Mouse (Mus musculus) embryonic facial prominence, embryonic 11.5 days (tissue): Measurements from ENCODE around the gene Bud23. TPM values are rescaled to one million over a fixed set of nuclear protein-coding genes. Genes with fewer than 3 reads are reported as not detected.

Source experiments
- ATAC-seq: fragments of 200-750 bp; cut with Nextera tagmentation; replicated peaks from 2 replicates; pipeline ENCODE4 v1.8.0; 2017; ENCODE audit warnings: low read depth; ENCODE audit not compliant: insufficient number of reproducible peaks, low FRiP score, low TSS enrichment
- DNase-seq: peaks from one replicate; pipeline ENCODE4 v3.0.0-alpha.2; 2015; ENCODE audit warnings: low spot score
- H3K27ac ChIP-seq: fragments of 300-500 bp; sonication (generic); replicated peaks from 2 replicates; pipeline ENCODE4 v1.5.1; 2014; ENCODE audit warnings: mild to moderate bottlenecking, low read depth, low read length, control low read depth
- H3K27me3 ChIP-seq: fragments of 300-500 bp; sonication (generic); 2 replicates; pipeline ENCODE4 v1.6.1; 2014; ENCODE audit warnings: mild to moderate bottlenecking, low read length, moderate library complexity, mixed read lengths; ENCODE audit not compliant: control insufficient read depth, insufficient read depth
- H3K36me3 ChIP-seq: fragments of 300-500 bp; sonication (generic); replicated peaks from 2 replicates; pipeline ENCODE4 v1.6.1; 2014; ENCODE audit warnings: low read depth, mild to moderate bottlenecking, low read length, moderate library complexity, mixed read lengths; ENCODE audit not compliant: control insufficient read depth, insufficient read depth
- H3K4me1 ChIP-seq: fragments of 300-500 bp; sonication (generic); 2 replicates; pipeline ENCODE4 v1.6.1; 2014; ENCODE audit warnings: low read length, mixed read lengths; ENCODE audit not compliant: control insufficient read depth, insufficient read depth
- H3K4me2 ChIP-seq: fragments of 300-500 bp; sonication (generic); 2 replicates; pipeline ENCODE4 v1.6.1; 2014; ENCODE audit warnings: low read depth, mild to moderate bottlenecking, control low read depth, low read length, moderate library complexity
- H3K4me3 ChIP-seq: fragments of 300-500 bp; sonication (generic); 2 replicates; pipeline ENCODE4 v1.5.1; 2014; ENCODE audit warnings: low read depth, low read length, control low read depth
- H3K9ac ChIP-seq: fragments of 300-500 bp; sonication (generic); replicated peaks from 2 replicates; pipeline ENCODE4 v1.6.1; 2014; ENCODE audit warnings: mild to moderate bottlenecking, control low read depth, low read length
- H3K9me3 ChIP-seq: fragments of 300-500 bp; sonication (generic); replicated peaks from 2 replicates; pipeline ENCODE4 v1.6.1; 2016; ENCODE audit warnings: mild to moderate bottlenecking, low read length, inconsistent platforms, mixed read lengths; ENCODE audit not compliant: control insufficient read depth
- WGBS: fragments of 180-500 bp; shearing (Covaris S2); extraction: QIAGEN DNeasy Blood & Tissue Kit; methylation state at CpG from one replicate; pipeline ENCODE4 v1.1.7; 2014; 5-methylcytosine and 5-hydroxymethylcytosine counted together
- polyA plus RNA-seq: library from polyadenylated mRNA; unstranded; fragments of >200 nt; fragmentation: Nextera tagmentation; extraction: Ambion mirVana; gene quantifications from 2 replicates; pipeline ENCODE4 v1.2.1, GENCODE M21; 2014

Bud23 gene
- polyA plus RNA-seq, 1 experiment from 2014 or later = 136 TPM

- H3K9ac ChIP-seq = peak overlapping the region; percentile 56
- H3K4me3 ChIP-seq = peak overlapping the region; percentile 38
- H3K27me3 ChIP-seq = no peaks in the 10 kb centered on the region
- peak overlapping the region; percentile 69 for H3K4me2 ChIP-seq
- WGBS = 27% methylated on average over 16 of the region's 16 CpGs
- no peaks in the 10 kb centered on the region for H3K36me3 ChIP-seq
- ATAC-seq = no peak
- H3K9me3 ChIP-seq = no peaks in the 10 kb centered on the region
- H3K4me1 ChIP-seq = peaks cover 4% of the 10 kb centered on the region
- peak overlapping the region; percentile 80 for H3K27ac ChIP-seq
- no peak for DNase-seq
Measured at GRCm38 (mm10) chr5:135007802-135008571, 56.8 kb downstream of the Bud23 start.

Other genes starting within 250 kb of the Bud23 start
- gene Tmem270, start 158.2 kb downstream of the Bud23 start, polyA plus RNA-seq = not detected in 2 replicates
- gene Cldn13, start 149.4 kb downstream of the Bud23 start, polyA plus RNA-seq = 3.5 and 3.6 TPM in 2 replicates
- gene Mettl27, start 132.6 kb downstream of the Bud23 start, polyA plus RNA-seq = 9.7 and 15.2 TPM in 2 replicates
- 16.9 and 20.5 TPM in 2 replicates for gene Cldn4, start 118.0 kb downstream of the Bud23 start, polyA plus RNA-seq
- 7.6 and 11.3 TPM in 2 replicates for gene Cldn3, start 78.7 kb downstream of the Bud23 start, polyA plus RNA-seq
- 41.7 and 42.7 TPM in 2 replicates for gene Abhd11, start 55.8 kb downstream of the Bud23 start, polyA plus RNA-seq
- gene Stx1a, start 41.5 kb downstream of the Bud23 start, polyA plus RNA-seq = 12.1 and 14.2 TPM in 2 replicates
- gene Dnajc30, start 757 bp downstream of the Bud23 start, polyA plus RNA-seq = 29.3 and 30.8 TPM in 2 replicates
- 7.1 and 9.1 TPM in 2 replicates for gene Vps37d, start 13.3 kb upstream of the Bud23 start, polyA plus RNA-seq
- 1.9 and 3.7 TPM in 2 replicates for gene Mlxipl, start 24.9 kb upstream of the Bud23 start, polyA plus RNA-seq
- 20.0 and 20.8 TPM in 2 replicates for gene Tbl2, start 84.7 kb upstream of the Bud23 start, polyA plus RNA-seq
- 38.5 and 40.2 TPM in 2 replicates for gene Bcl7b, start 103.3 kb upstream of the Bud23 start, polyA plus RNA-seq
- gene Baz1b, start 122.3 kb upstream of the Bud23 start, polyA plus RNA-seq = 60.2 and 65.6 TPM in 2 replicates
- 3.4 TPM in 2 replicates for gene Fzd9, start 186.3 kb upstream of the Bud23 start, polyA plus RNA-seq